ENCODE assay signal across 11 mouse cellular contexts in the genomic region with DNA sequence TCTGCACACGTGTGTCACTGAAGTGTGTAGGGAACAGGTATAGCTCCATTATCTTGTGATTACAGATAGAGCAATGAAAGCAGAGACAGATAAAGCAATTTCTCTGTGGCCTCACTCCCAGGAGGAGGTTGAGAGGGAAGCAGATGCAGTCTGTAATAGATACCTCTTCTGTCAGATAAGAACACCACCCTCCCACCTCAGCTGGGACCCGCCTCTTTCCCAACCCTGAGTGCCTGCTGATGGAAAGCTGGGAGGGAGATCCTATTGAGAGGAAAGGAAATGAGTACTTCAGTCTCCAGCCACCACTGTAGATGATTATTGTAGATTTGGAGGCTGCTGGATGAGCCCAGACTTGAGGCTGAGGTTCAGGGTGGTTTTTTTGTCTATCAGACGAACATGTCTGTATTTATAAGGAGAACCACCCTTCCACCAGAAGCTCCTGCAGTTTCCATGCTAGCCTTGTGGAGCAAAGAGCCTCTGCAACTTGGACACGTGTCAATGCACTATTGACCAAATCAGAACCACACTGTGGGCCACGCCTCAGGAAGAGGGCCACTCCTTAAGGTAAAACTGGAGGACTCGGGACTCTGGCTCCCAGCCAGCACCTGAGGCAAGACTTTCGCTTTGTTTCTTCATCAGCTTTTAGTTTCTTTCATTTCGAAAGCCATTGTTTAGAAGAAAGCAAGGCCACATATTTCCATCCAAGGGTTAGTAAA. TPM values are rescaled to one million over a fixed set of nuclear protein-coding genes. Genes with fewer than 3 reads are reported as not detected.
DNase-seq lines count a peak whose midpoint lies in the region; ATAC-seq and TF ChIP-seq lines count a peak whose summit lies in the region.
"Had no signal": no experiment of that assay in that cellular context is flagged by ENCODE, and none has a peak within 500 bp of the region (broad histone marks: within the 10 kb centered on the region; RNA-seq: fewer than 3 reads in every experiment).

No protein-coding gene starts in this region.

- 0 out of 2 replicates have a peak, but pooled peaks have one; percentile 9 for TF ChIP-seq CTCF in intestine, postnatal 0 days (IDR thresholded peaks at IDR 0.05; ENCODE audit: low read depth)

- DNase-seq in forebrain, embryonic 11.5 days (ENCODE audit: low spot score): no peak
- peak; percentile 27 for DNase-seq in ES-CJ7 (ENCODE audit: low read depth, low spot score)
- DNase-seq in lung, postnatal 10 days: peak; percentile 66
- DNase-seq in layer of hippocampus, adult 11-12 months (ENCODE audit: low spot score): no peak
- DNase-seq in cerebellum, adult 11 months: no peak
- DNase-seq: midbrain, embryonic 14.5 days; retina, postnatal 1 day had no signal

- no peaks in the 10 kb centered on the region for H3K36me3 ChIP-seq in forebrain, embryonic 12.5 days (replicated peaks)
- H3K36me3 ChIP-seq in forebrain, embryonic 11.5 days (ENCODE audit: control insufficient read depth, insufficient read depth, low read length): no peaks in the 10 kb centered on the region
- H3K36me3 ChIP-seq in intestine, postnatal 0 days (ENCODE audit: control insufficient read depth, insufficient read depth): no peaks in the 10 kb centered on the region
- H3K36me3 ChIP-seq: heart, embryonic 15.5 days had no signal

- H3K4me1 ChIP-seq in forebrain, embryonic 12.5 days: no peaks in the 10 kb centered on the region
- no peaks in the 10 kb centered on the region for H3K4me1 ChIP-seq in forebrain, embryonic 11.5 days (replicated peaks; ENCODE audit: control insufficient read depth, insufficient read depth, low read length)
- H3K4me1 ChIP-seq in intestine, postnatal 0 days (replicated peaks; ENCODE audit: control insufficient read depth, insufficient read depth, low read length): peaks cover 2% of the 10 kb centered on the region
- H3K4me1 ChIP-seq: heart, embryonic 15.5 days had no signal

- no peaks in the 10 kb centered on the region for H3K9me3 ChIP-seq in forebrain, embryonic 12.5 days
- no peaks in the 10 kb centered on the region for H3K9me3 ChIP-seq in forebrain, embryonic 11.5 days (ENCODE audit: control insufficient read depth, low read length)
- H3K9me3 ChIP-seq in intestine, postnatal 0 days (ENCODE audit: control insufficient read depth): no peaks in the 10 kb centered on the region
- H3K9me3 ChIP-seq: heart, embryonic 15.5 days had no signal

- no peak overlapping the region for H3K4me2 ChIP-seq in forebrain, embryonic 12.5 days
- H3K4me2 ChIP-seq in forebrain, embryonic 11.5 days (ENCODE audit: low read depth, low read length, severe bottlenecking): no peak overlapping the region
- peak overlapping the region; percentile 43 for H3K4me2 ChIP-seq in intestine, postnatal 0 days (replicated peaks; ENCODE audit: low read depth)
- H3K4me2 ChIP-seq: heart, embryonic 15.5 days had no signal

- no peak overlapping the region for H3K9ac ChIP-seq in forebrain, embryonic 12.5 days
- H3K9ac ChIP-seq in forebrain, embryonic 11.5 days (ENCODE audit: low read length): no peak overlapping the region
- no peak overlapping the region for H3K9ac ChIP-seq in intestine, postnatal 0 days (ENCODE audit: low read depth, low read length)
- H3K9ac ChIP-seq: heart, embryonic 15.5 days had no signal

- 0 out of 2 replicates have a peak, but pooled peaks have one; percentile 44 for ATAC-seq in forebrain, embryonic 12.5 days (ENCODE audit: low FRiP score)
- no peak for ATAC-seq in forebrain, embryonic 11.5 days (replicated peaks; ENCODE audit: low FRiP score)
- ATAC-seq in intestine, postnatal 0 days: peak; percentile 99
- ATAC-seq in frontal cortex, adult (ENCODE audit: low TSS enrichment): no peak

- no peak overlapping the region for H3K27ac ChIP-seq in forebrain, embryonic 12.5 days
- H3K27ac ChIP-seq in forebrain, embryonic 11.5 days (ENCODE audit: low read depth, low read length): no peak overlapping the region
- peak overlapping the region; percentile 74 for H3K27ac ChIP-seq in intestine, postnatal 0 days (ENCODE audit: low read depth, low read length)
- H3K27ac ChIP-seq: heart, embryonic 15.5 days had no signal

- no peak overlapping the region for H3K4me3 ChIP-seq in forebrain, embryonic 12.5 days (replicated peaks)
- no peak overlapping the region for H3K4me3 ChIP-seq in forebrain, embryonic 11.5 days (ENCODE audit: low read depth, low read length)
- no peak overlapping the region for H3K4me3 ChIP-seq in intestine, postnatal 0 days (ENCODE audit: low read depth, low read length)
- H3K4me3 ChIP-seq: heart, embryonic 15.5 days had no signal

- no peaks in the 10 kb centered on the region for H3K27me3 ChIP-seq in forebrain, embryonic 12.5 days
- no peaks in the 10 kb centered on the region for H3K27me3 ChIP-seq in forebrain, embryonic 11.5 days (ENCODE audit: control insufficient read depth, insufficient read depth, low read length)
- no peaks in the 10 kb centered on the region for H3K27me3 ChIP-seq in intestine, postnatal 0 days (replicated peaks; ENCODE audit: control insufficient read depth, insufficient read depth, low read length)
- H3K27me3 ChIP-seq: heart, embryonic 15.5 days had no signal

- WGBS in forebrain, embryonic 12.5 days: 81% methylated on average over 8 of the region's 8 CpGs
- 86% methylated on average over 8 of the region's 8 CpGs for WGBS in forebrain, embryonic 11.5 days
- 29% methylated on average over 8 of the region's 8 CpGs for WGBS in intestine, postnatal 0 days

RNA-seq across cellular contexts. Expression of gene Plekha5, which starts 55.3 kb away (rescaled TPM):
- 46.9 and 51.4 TPM in 2 replicates for polyA plus RNA-seq in forebrain, embryonic 12.5 days (2016; fragmentation: Nextera tagmentation; extraction: Ambion mirVana)
- 57.6 and 63.1 TPM in 2 replicates for polyA plus RNA-seq in forebrain, embryonic 11.5 days (2014; fragmentation: Nextera tagmentation; extraction: Ambion mirVana)
- polyA plus RNA-seq in intestine, postnatal 0 days (2015; fragmentation: Nextera tagmentation; extraction: Ambion mirVana): 17.9 and 18.0 TPM in 2 replicates

Comparison
In these comparisons a context has a peak if more than half of its experiments do, and no peak if none do; other contexts are left out.
1. ATAC-seq: peak in forebrain, embryonic 12.5 days (single experiment) and intestine, postnatal 0 days (single experiment); none in forebrain, embryonic 11.5 days (single experiment) and frontal cortex, adult (single experiment).
2. DNase-seq: peak in ES-CJ7 (single experiment) and lung, postnatal 10 days (single experiment); none in forebrain, embryonic 11.5 days (single experiment), layer of hippocampus, adult 11-12 months (single experiment) and cerebellum, adult 11 months (single experiment).